Mouse (Mus musculus) forebrain, embryonic 13.5 days (tissue): Measurements from ENCODE around the gene Sbk2. TPM values are rescaled to one million over a fixed set of nuclear protein-coding genes. Genes with fewer than 3 reads are reported as not detected.

ENCODE experiments used
- ATAC-seq: fragments of 200-750 bp; cut with Nextera tagmentation; 2 replicates; pipeline ENCODE4 v1.8.0; 2017
- H3K27ac ChIP-seq: fragments of 300-500 bp; sonication (generic); 2 replicates; pipeline ENCODE4 v1.5.1; 2015; ENCODE audit warnings: inconsistent platforms, mild to moderate bottlenecking, moderate library complexity
- H3K27me3 ChIP-seq: fragments of 300-500 bp; sonication (generic); 2 replicates; pipeline ENCODE4 v1.6.1; 2015; ENCODE audit warnings: mild to moderate bottlenecking, inconsistent platforms
- H3K36me3 ChIP-seq: fragments of 300-500 bp; sonication (generic); 2 replicates; pipeline ENCODE4 v1.6.1; 2015; ENCODE audit warnings: mild to moderate bottlenecking, inconsistent platforms; ENCODE audit not compliant: poor library complexity, severe bottlenecking
- H3K4me1 ChIP-seq: fragments of 300-500 bp; sonication (generic); 2 replicates; pipeline ENCODE4 v1.6.1; 2015; ENCODE audit warnings: inconsistent platforms
- H3K4me2 ChIP-seq: fragments of 300-500 bp; sonication (generic); 2 replicates; pipeline ENCODE4 v1.6.1; 2015; ENCODE audit warnings: inconsistent platforms, mild to moderate bottlenecking, moderate library complexity
- H3K4me3 ChIP-seq: fragments of 300-500 bp; sonication (generic); 2 replicates; pipeline ENCODE4 v1.5.1; 2015; ENCODE audit warnings: mild to moderate bottlenecking, inconsistent platforms
- H3K9ac ChIP-seq: fragments of 300-500 bp; sonication (generic); 2 replicates; pipeline ENCODE4 v1.6.1; 2015; ENCODE audit warnings: mild to moderate bottlenecking, inconsistent platforms
- H3K9me3 ChIP-seq: fragments of 300-500 bp; sonication (generic); replicated peaks from 2 replicates; pipeline ENCODE4 v1.6.1; 2016; ENCODE audit warnings: inconsistent platforms
- WGBS: fragments of 180-500 bp; shearing (Covaris S2); methylation state at CpG from one replicate; pipeline ENCODE4 v1.1.7; 2015; 5-methylcytosine and 5-hydroxymethylcytosine counted together
- polyA plus RNA-seq: library from polyadenylated mRNA; unstranded; fragments of >200 nt; fragmentation: Nextera tagmentation; extraction: Ambion mirVana; gene quantifications from 2 replicates; pipeline ENCODE4 v1.2.1, GENCODE M21; 2015

The Sbk2 gene
- polyA plus RNA-seq, 1 experiment from 2014 or later = not detected

GRCm38 (mm10) chr7:4988250-4988649 lies 24.0 kb upstream of the Sbk2 start:
- H3K9ac ChIP-seq = no peak overlapping the region
- no peak for ATAC-seq
- no peak overlapping the region for H3K4me3 ChIP-seq
- H3K27me3 ChIP-seq = peaks cover 16% of the 10 kb centered on the region
- 75% methylated on average over 2 of the region's 2 CpGs for whole genome bisulfite sequencing
- no peak overlapping the region for H3K27ac ChIP-seq
- peaks cover 29% of the 10 kb centered on the region for H3K36me3 ChIP-seq
- no peaks in the 10 kb centered on the region for H3K9me3 ChIP-seq
- peaks cover 6% of the 10 kb centered on the region for H3K4me1 ChIP-seq
- H3K4me2 ChIP-seq = no peak overlapping the region

GRCm38 (mm10) chr7:4976832-4977231 lies 12.6 kb upstream of the Sbk2 start:
- Histone ChIP-seq H3K36me3 (no peaks in the 10 kb centered on the region), H3K9ac (no peak overlapping the region), H3K4me3 (no peak overlapping the region), H3K4me2 (no peak overlapping the region), H3K27ac (no peak overlapping the region), H3K4me1 (no peaks in the 10 kb centered on the region), H3K27me3 (no peaks in the 10 kb centered on the region), H3K9me3 (0 out of 2 replicates have a peak, but pooled peaks cover 3% of the 10 kb centered on the region)
- 92% methylated on average over 7 of the region's 7 CpGs for WGBS
- ATAC-seq = no peak

GRCm38 (mm10) chr7:4975455-4975854 lies 11.2 kb upstream of the Sbk2 start:
- no peak for ATAC-seq
- Histone ChIP-seq H3K27ac (no peak overlapping the region), H3K27me3 (no peaks in the 10 kb centered on the region), H3K4me3 (no peak overlapping the region), H3K36me3 (no peaks in the 10 kb centered on the region), H3K4me1 (no peaks in the 10 kb centered on the region), H3K9me3 (0 out of 2 replicates have a peak, but pooled peaks cover 3% of the 10 kb centered on the region), H3K9ac (no peak overlapping the region), H3K4me2 (no peak overlapping the region)
- 68% methylated on average over 4 of the region's 4 CpGs for WGBS

GRCm38 (mm10) chr7:4972321-4973047 lies 8.3 kb upstream of the Sbk2 start:
- ATAC-seq = no peak
- Histone ChIP-seq H3K9ac (no peak overlapping the region), H3K27me3 (no peaks in the 10 kb centered on the region), H3K4me3 (no peak overlapping the region), H3K9me3 (0 out of 2 replicates have a peak, but pooled peaks cover 3% of the 10 kb centered on the region), H3K4me1 (no peaks in the 10 kb centered on the region), H3K36me3 (no peaks in the 10 kb centered on the region), H3K27ac (no peak overlapping the region), H3K4me2 (no peak overlapping the region)
- WGBS = 84% methylated on average over 18 of the region's 18 CpGs

GRCm38 (mm10) chr7:4971710-4972109 lies 7.5 kb upstream of the Sbk2 start:
- 28% methylated on average over 7 of the region's 7 CpGs for WGBS
- no peaks in the 10 kb centered on the region for H3K36me3 ChIP-seq
- ATAC-seq = no peak
- H3K4me2 ChIP-seq = no peak overlapping the region
- no peaks in the 10 kb centered on the region for H3K4me1 ChIP-seq
- H3K9me3 ChIP-seq = 0 out of 2 replicates have a peak, but pooled peaks cover under 1% of the 10 kb centered on the region
- no peak overlapping the region for H3K27ac ChIP-seq
- no peaks in the 10 kb centered on the region for H3K27me3 ChIP-seq
- no peak overlapping the region for H3K9ac ChIP-seq
- no peak overlapping the region for H3K4me3 ChIP-seq

- Histone ChIP-seq H3K9me3 (no peaks in the 10 kb centered on the region), H3K4me3 (no peak within 1 kb of the TSS), H3K4me2 (no peak within 1 kb of the TSS), H3K36me3 (no peaks in the 10 kb centered on the region), H3K4me1 (no peaks in the 10 kb centered on the region), H3K27ac (no peak within 1 kb of the TSS), H3K9ac (no peak within 1 kb of the TSS), H3K27me3 (no peaks in the 10 kb centered on the region)
- no peak for ATAC-seq
- WGBS = 27% methylated on average over 6 of the region's 6 CpGs
These were observed 6.9 kb upstream of the Sbk2 start, which contains the start of gene Sbk3 for GRCm38 (mm10) chr7:4971068-4971467. Gene Sbk3, minus strand, starts transcription at chr7:4971168.

GRCm38 (mm10) chr7:4964988-4965387 lies 782 bp upstream of the Sbk2 start:
- H3K36me3 ChIP-seq = no peaks in the 10 kb centered on the region
- no peaks in the 10 kb centered on the region for H3K9me3 ChIP-seq
- no peak for ATAC-seq
- H3K27me3 ChIP-seq = no peaks in the 10 kb centered on the region
- no peak overlapping the region for H3K4me2 ChIP-seq
- H3K4me1 ChIP-seq = no peaks in the 10 kb centered on the region
- H3K9ac ChIP-seq = no peak overlapping the region
- WGBS = 86% methylated on average over 5 of the region's 5 CpGs
- no peak overlapping the region for H3K27ac ChIP-seq
- no peak overlapping the region for H3K4me3 ChIP-seq

- ATAC-seq = no peak
- WGBS = 79% methylated on average over 5 of the region's 5 CpGs
- H3K9ac ChIP-seq = no peak overlapping the region
These were observed 679 bp downstream of the Sbk2 start for GRCm38 (mm10) chr7:4963527-4963926.

GRCm38 (mm10) chr7:4957361-4957760 lies 6.8 kb downstream of the Sbk2 start:
- no peak for ATAC-seq
- H3K9me3 ChIP-seq = no peaks in the 10 kb centered on the region

More at GRCm38 (mm10) chr7:4963527-4963926, 679 bp downstream of the Sbk2 start:
- Histone ChIP-seq H3K36me3 (no peaks in the 10 kb centered on the region), H3K27me3 (no peaks in the 10 kb centered on the region), H3K9me3 (no peaks in the 10 kb centered on the region), H3K27ac (no peak overlapping the region), H3K4me1 (no peaks in the 10 kb centered on the region), H3K4me3 (no peak overlapping the region), H3K4me2 (no peak overlapping the region)

GRCm38 (mm10) chr7:4953815-4954445 lies 10.3 kb downstream of the Sbk2 start:
- Histone ChIP-seq H3K36me3 (no peaks in the 10 kb centered on the region), H3K4me1 (0 out of 2 replicates have a peak, but pooled peaks cover 2% of the 10 kb centered on the region), H3K4me2 (no peak overlapping the region), H3K9ac (no peak overlapping the region; the same call in 1 of the 2 replicates), H3K27me3 (no peaks in the 10 kb centered on the region), H3K9me3 (no peaks in the 10 kb centered on the region), H3K4me3 (no peak overlapping the region), H3K27ac (no peak overlapping the region)
- no peak for ATAC-seq
- WGBS = 28% methylated on average over 10 of the region's 10 CpGs

More at GRCm38 (mm10) chr7:4957361-4957760, 6.8 kb downstream of the Sbk2 start:
- H3K4me3 ChIP-seq = no peak overlapping the region
- WGBS = 81% methylated on average over 10 of the region's 10 CpGs
- no peaks in the 10 kb centered on the region for H3K27me3 ChIP-seq
- no peak overlapping the region for H3K27ac ChIP-seq
- no peak overlapping the region for H3K9ac ChIP-seq
- no peaks in the 10 kb centered on the region for H3K36me3 ChIP-seq
- no peak overlapping the region for H3K4me2 ChIP-seq
- H3K4me1 ChIP-seq = 0 out of 2 replicates have a peak, but pooled peaks cover 2% of the 10 kb centered on the region

GRCm38 (mm10) chr7:4950561-4951342 lies 13.5 kb downstream of the Sbk2 start:
- no peak overlapping the region for H3K4me2 ChIP-seq
- no peaks in the 10 kb centered on the region for H3K36me3 ChIP-seq
- no peak for ATAC-seq
- WGBS = 88% methylated on average over 19 of the region's 19 CpGs
- no peak overlapping the region for H3K4me3 ChIP-seq
- no peak overlapping the region for H3K9ac ChIP-seq
- no peaks in the 10 kb centered on the region for H3K9me3 ChIP-seq
- 0 out of 2 replicates have a peak, but pooled peaks cover 2% of the 10 kb centered on the region for H3K4me1 ChIP-seq
- H3K27me3 ChIP-seq = no peaks in the 10 kb centered on the region
- H3K27ac ChIP-seq = no peak overlapping the region

GRCm38 (mm10) chr7:4948386-4948785 lies 15.8 kb downstream of the Sbk2 start:
- no peak for ATAC-seq
- Histone ChIP-seq H3K4me2 (no peak overlapping the region), H3K36me3 (no peaks in the 10 kb centered on the region), H3K27ac (no peak overlapping the region), H3K4me3 (no peak overlapping the region), H3K4me1 (no peaks in the 10 kb centered on the region), H3K27me3 (no peaks in the 10 kb centered on the region), H3K9ac (no peak overlapping the region), H3K9me3 (no peaks in the 10 kb centered on the region)
- WGBS = 88% methylated on average over 6 of the region's 6 CpGs
